Mouse (Mus musculus) left cerebral cortex, adult 2 months (tissue): ENCODE measurements around the gene Ppp1r37. TPM values are rescaled to one million over a fixed set of nuclear protein-coding genes. Genes with fewer than 3 reads are reported as not detected.

Source experiments
- DNase-seq, 2 experiments: peaks; one replicate each; pipeline ENCODE4 v3.0.0; 2021 to 2022; ENCODE audit warnings: low spot score in 2 of 2, mixed read lengths in 1 of 2; ENCODE audit errors: extremely low spot score in 1 of 2
- H3K27ac ChIP-seq: fragments of 200-600 bp; 2 replicates; pipeline ENCODE4 v1.8.1; 2022
- H3K4me3 ChIP-seq: fragments of 200-600 bp; 2 replicates; pipeline ENCODE4 v1.8.1; 2022
- CTCF ChIP-seq: fragments of 200-600 bp; IDR thresholded peaks from 2 replicates; pipeline ENCODE4 v1.8.1; 2022; ENCODE audit warnings: antibody characterized with exemption, mild to moderate bottlenecking, moderate library complexity
- intact Hi-C: fragments of 180-260 bp; cut with DNase I; formaldehyde crosslinking; loops from one replicate; pipeline ENCODE4 v1.15.1; 2025
- total RNA-seq, 2 experiments: library from RNA; stranded (reverse); gene quantifications; 2 replicates each; pipeline ENCODE4 v1.2.3; 2021

The Ppp1r37 gene
- total RNA-seq, 2 experiments from 2014 or later = 148 to 150 TPM

DNA sequence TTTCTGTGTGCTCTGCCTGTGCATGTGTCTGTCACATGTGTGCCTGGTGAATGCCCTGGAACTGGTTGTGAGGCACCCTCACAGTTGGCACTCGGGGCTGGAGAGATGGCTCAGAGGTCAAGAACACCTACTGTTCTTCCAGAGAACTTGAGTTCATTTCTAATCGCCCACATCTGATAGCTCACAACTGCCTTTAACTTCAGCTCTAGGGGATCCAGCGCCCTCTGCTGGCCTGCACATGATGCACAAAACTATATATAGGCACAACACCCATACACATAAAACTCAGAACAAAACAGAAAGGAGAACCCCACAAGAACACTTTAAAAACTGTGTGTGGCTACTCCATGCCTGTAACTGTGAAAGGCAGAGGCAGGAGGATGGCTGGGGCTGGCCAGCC lies 26.3 kb upstream of the Ppp1r37 start:
- no peak overlapping the region for H3K27ac ChIP-seq
- intact Hi-C loops = loop anchor here (2.0 kb wide), 1 partner anchor 30 kb away; no protein-coding TSS in a partner anchor
- H3K4me3 ChIP-seq = no peak overlapping the region
- peak; percentile 50 for DNase-seq
- TF ChIP-seq CTCF = peak; percentile 62

DNA sequence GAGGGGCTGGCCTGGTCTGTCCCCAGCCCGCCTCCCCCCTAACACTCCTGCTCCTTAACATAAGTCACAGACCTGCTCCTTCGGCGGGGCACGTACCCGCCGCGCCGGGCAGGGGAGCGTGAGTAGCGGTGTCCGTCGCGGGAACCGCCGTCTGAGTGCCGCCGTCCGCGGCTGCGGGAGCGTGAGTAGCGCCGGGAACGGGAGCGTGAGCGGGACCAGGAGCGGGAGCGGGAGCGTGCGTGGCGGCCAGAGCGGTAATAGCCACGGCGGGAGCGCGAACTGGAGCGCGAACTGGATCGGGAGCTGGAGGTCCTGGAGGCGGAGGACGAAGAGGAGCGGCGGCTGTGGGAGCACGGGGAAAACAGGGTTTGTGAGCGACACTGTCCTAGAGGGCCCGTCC lies 23.4 kb upstream of the Ppp1r37 start:
- intact Hi-C loops = no loop called here
- DNase-seq = no peak
- TF ChIP-seq CTCF = no peak
- Histone ChIP-seq H3K4me3 (no peak overlapping the region), H3K27ac (no peak overlapping the region)

DNA sequence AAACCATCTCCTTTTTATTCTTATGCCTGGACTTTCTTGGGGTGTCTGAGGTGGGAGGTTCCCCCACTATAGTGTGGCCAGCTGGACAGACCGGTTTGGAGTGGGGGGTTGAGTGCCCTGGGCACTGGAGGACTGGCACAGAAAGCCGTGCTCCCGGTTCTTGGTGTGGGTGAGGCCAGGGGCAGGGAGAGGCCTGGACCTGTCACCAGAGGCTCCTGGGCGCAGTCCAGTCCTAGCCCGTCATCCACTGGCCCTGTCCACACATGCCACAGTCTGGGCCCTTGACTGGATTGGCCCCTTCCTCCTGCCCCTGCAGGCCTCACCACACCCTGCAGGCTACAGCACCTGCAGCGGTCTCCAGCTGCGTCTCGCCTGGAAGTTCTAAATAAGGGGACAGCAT lies 17.8 kb upstream of the Ppp1r37 start:
- H3K4me3 ChIP-seq = no peak overlapping the region
- no peak for DNase-seq
- TF ChIP-seq CTCF = no peak
- intact Hi-C loops = no loop called here
- no peak overlapping the region for H3K27ac ChIP-seq

DNA sequence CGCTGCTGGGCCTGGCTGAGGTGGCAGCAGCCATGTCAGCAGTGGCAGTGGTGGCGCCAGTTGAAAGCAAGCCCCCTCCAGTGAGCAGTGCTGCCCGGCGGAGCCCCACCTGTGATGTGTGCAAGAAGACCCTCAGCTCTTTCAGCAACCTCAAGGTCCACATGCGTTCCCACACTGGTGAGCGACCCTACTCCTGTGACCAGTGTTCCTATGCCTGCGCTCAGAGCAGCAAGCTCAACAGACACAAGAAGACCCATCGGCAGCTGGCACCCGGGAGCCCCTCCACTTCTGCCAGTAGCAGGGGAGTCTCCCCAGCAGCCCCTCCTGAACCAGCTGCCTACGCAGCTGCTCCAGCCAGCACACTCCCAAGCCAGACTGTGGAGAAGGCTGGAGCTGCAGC lies 16.9 kb upstream of the Ppp1r37 start:
- no peak for TF ChIP-seq CTCF
- no peak overlapping the region for H3K4me3 ChIP-seq
- no peak overlapping the region for H3K27ac ChIP-seq
- intact Hi-C loops = no loop called here
- DNase-seq = no peak

DNA sequence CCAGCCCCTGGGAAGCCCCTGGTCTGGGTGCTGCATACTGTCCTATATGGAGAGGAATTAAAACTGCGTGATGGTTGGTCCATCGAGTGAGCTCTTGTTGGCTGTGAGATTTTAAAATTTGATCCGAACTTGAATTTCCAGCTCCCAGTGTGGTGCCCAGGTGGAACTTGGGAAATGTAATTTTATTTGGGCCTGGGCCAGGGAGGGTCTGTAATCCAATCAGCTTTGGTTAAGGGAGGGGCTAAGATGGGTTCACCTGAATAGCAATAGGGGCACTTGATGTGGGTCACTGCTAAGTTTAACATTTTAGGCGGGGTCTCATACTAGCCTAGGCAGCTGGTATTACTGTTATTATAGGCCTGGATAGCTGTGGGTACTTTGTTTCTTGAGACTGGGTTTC lies 15.6 kb upstream of the Ppp1r37 start:
- intact Hi-C loops = no loop called here
- DNase-seq = no peak
- H3K4me3 ChIP-seq = no peak overlapping the region
- H3K27ac ChIP-seq = no peak overlapping the region
- TF ChIP-seq CTCF = no peak

DNA sequence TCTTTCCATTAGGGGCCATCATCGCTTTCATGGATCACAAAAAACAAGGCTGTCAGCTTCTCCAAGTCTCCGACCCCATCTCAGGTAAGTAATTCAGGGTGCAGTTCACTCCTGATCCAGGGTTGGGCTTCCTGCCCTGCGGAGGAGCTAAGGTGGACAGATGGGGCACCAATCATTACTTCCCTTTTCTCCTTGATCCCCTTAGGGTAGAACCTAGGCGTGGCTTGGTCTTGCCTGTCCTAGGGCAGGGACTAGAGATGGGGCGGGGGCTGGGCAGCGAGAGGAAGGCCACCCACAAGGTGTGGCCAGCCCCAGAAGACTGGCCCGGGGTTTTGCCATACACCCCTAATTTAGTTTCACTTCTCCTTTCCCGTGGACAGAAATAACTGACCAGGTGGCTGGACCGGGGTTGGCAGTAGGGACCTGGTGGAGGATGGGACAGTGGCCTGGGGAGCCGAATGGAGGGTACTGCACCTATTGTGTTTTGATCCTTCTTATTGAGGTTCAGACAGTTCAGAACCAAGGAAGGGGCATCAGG lies 15.1 kb upstream of the Ppp1r37 start:
- DNase-seq = no peak
- peak overlapping the region; percentile 49 for H3K4me3 ChIP-seq
- no peak for TF ChIP-seq CTCF
- H3K27ac ChIP-seq = no peak overlapping the region
- intact Hi-C loops = no loop called here

DNA sequence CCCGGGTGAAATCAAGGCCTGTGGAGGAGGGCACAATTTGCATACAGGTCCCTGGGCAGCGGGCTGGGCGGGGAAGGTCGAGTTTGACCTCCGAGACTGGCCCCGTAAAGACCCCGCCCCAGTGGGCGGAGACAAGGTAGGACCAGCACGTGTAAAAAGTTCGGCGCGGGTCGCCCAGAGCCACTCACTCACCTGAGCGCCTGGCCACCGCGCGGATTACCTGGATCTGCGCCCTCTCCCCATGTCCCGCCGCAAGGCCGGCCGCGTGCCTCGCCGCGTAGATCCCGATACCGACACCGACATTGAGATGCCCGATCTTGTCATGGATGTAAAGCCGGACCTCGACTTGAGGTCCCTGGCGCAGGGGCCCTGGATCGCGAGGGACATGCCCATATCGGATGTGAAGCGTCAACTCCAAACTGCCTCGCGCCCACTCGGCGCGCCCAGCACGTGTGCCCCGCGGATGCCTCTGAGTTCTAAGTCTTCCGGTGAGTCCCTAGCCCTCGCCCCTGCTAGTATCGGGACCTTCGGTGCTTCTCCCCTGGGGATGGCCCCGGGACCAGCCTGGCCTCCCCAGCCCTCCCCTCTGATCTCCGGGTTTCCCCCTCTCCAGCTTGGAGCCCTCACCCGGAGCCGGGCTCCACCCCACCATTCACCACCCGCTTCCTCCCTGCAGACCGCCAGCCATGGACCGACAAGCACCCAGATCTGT lies 14.4 kb upstream of the Ppp1r37 start, which contains the start of the genes Zfp296 and Gemin7:
TSS of gene Zfp296 (plus strand) at position 147 of the 712 bp plus-strand sequence.
TSS of gene Gemin7 (minus strand) at position 455 of the 712 bp plus-strand sequence.
- no peak for DNase-seq
- peak within 1 kb of the TSS; percentile 49 for H3K4me3 ChIP-seq
- H3K27ac ChIP-seq = no peak within 1 kb of the TSS
- intact Hi-C loops = no loop called here
- no peak for TF ChIP-seq CTCF

DNA sequence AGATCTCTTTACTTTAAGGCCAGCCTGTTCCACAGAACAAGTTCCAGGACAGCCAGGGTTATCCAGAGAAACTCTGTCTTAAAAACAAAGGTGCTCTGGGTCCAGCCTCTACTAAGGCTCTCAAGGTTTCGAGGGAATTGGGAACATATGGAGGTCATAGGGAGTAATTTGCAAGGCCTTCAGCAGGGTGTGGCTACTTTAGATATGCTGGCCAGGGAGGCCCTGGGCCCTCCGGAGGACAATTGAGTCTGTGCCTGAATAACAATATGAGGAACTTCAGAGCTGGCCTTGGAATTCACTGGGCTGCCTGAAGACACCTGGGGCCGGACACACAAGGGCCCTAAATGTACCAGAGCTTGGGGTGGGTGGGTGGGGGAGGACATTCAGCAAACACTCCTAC lies 12.7 kb upstream of the Ppp1r37 start:
- TF ChIP-seq CTCF = no peak
- no peak for DNase-seq
- H3K27ac ChIP-seq = no peak overlapping the region
- intact Hi-C loops = no loop called here
- H3K4me3 ChIP-seq = no peak overlapping the region

DNA sequence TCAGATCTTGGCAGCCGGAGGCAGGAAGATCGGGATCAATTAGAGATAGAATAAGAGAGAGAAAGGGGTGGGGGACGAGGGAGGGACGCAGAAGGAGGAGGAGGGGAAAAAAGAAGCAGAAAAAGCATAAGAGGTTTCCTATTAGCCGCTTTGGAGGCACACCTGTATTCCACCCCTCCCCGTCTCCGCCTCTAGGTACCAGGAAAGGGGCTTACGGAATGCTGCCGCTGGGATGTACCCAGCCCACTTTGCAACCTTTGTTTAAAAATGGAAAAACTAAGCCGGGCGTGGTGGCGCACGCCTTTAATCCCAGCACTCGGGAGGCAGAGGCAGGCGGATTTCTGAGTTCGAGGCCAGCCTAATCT lies 10.9 kb upstream of the Ppp1r37 start:
- TF ChIP-seq CTCF = no peak
- H3K4me3 ChIP-seq = peak overlapping the region; percentile 86
- intact Hi-C loops = loop anchor here (5.0 kb wide), 1 partner anchor 166 kb away; no protein-coding TSS in a partner anchor
- no peak for DNase-seq
- H3K27ac ChIP-seq = peak overlapping the region; percentile 79

DNA sequence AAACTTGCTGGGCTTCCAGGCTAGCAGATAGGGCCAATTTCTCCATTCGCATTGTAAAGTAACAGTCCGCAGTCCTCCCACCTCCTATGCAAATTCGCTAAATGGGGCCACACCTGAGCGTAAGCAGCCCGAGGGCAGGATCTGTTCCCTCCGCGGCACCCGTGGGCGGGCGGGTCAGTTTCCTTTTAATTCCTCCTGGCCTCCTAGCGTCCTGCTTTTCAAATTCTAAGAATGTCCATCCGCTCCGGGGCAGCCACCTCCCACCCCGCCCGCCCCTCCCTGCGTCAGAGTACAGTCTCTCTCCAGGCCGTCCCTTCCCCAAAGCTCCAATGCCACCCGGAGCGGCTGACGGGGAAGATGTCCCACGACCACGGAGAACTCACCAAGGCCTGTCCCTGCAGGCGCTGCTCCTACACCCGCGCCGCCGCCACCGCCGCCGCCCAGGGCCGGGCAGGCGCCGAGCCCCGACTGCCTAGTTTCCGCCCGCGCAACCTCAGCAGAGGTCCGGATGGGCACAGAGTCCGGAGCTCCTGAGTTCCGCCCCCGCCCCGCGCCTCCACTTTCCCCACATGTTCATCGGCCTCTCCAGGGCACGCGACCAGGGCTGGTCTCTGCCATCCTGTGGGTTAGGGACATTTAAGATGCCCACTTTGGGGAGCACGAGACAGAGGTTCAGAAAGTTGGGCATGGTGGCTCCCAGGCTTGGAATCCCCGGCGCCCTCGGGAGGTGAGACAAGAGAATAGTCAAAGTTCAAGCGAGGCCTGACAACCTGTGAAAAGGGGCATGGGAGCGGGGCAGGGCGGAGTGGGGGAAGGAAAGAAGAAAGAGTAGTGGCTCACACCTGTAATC lies 10.3 kb upstream of the Ppp1r37 start:
- Histone ChIP-seq H3K4me3 (peak overlapping the region; percentile 86), H3K27ac (peak overlapping the region; percentile 79)
- intact Hi-C loops = loop anchor here (5.0 kb wide), 1 partner anchor 166 kb away; no protein-coding TSS in a partner anchor
- no peak; the same call in none of the 2 replicates for TF ChIP-seq CTCF
- DNase-seq = peak; percentile 71 to 80

DNA sequence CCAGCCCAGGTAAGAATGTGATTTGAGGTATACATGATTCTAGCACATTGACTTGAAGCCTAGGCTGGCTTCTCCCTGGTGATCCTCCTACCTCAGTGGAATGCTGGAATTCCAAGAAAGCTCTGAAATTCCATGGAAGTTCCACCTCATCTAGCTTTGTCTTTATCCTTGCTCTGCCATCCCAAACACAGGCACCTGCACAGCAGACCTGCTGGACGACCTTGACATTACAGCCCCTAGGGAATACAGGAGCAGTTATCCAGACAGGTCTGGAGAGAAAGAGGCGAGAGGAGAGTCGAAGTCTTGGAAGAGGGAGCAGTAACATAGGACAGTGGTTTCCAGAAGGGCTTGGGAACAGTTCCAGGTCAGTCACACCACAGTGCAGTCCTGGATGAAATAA lies 6.8 kb upstream of the Ppp1r37 start:
- no peak overlapping the region for H3K4me3 ChIP-seq
- no peak for DNase-seq
- intact Hi-C loops = loop anchor here (5.0 kb wide), 1 partner anchor 162 kb away; no protein-coding TSS in a partner anchor

DNA sequence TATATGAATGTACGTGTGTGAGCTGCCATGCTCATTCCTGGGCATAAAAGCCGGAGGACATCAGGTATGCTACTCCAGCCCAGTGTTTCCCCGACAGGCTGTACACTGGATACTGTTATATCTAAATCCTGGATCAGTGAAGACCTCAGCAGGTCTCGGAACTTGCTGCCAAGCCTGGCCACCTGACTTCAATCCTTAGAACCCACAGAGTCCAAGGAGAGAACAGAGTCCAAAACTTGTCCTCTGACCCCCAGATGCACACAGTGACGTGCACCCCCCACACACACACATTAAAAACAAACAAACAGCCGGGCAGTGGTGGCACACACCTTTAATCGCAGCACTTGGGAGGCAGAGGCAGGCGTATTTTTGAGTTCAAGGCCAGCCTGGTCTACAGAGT lies 4.5 kb upstream of the Ppp1r37 start:
- TF ChIP-seq CTCF = no peak
- intact Hi-C loops = no loop called here
- H3K27ac ChIP-seq = no peak overlapping the region
- no peak for DNase-seq
- H3K4me3 ChIP-seq = no peak overlapping the region

More for the DNA sequence above, 6.8 kb upstream of the Ppp1r37 start:
- no peak for TF ChIP-seq CTCF
- H3K27ac ChIP-seq = no peak overlapping the region
